Mouse (Mus musculus): Measurements from ENCODE around the gene Pum1. TPM values are rescaled to one million over a fixed set of nuclear protein-coding genes. Genes with fewer than 3 reads are reported as not detected.
"Not testable (repeated sequence)": the region's sequence is repeated elsewhere in the genome, so short reads cannot be mapped to it uniquely, and the experiment has no call there.

The Pum1 gene
- polyA plus RNA-seq, 1 experiment from 2014 or later, result 111 TPM

- Histone ChIP-seq H3K4me1 (peaks cover 48% of the 10 kb centered on the region), H3K27ac (no peak overlapping the region), H3K9me3 (no peaks in the 10 kb centered on the region), H3K4me3 (no peak overlapping the region), H3K9ac (no peak overlapping the region), H3K27me3 (replicated peaks) (no peaks in the 10 kb centered on the region), H3K4me2 (no peak overlapping the region), H3K36me3 (replicated peaks) (peaks cover 11% of the 10 kb centered on the region; the same call in 1 of the 2 replicates)
- ATAC-seq (replicated peaks), result no peak
- WGBS, result 89% methylated on average over 4 of the region's 4 CpGs
Measured at GRCm38 (mm10) chr4:130671079-130671845, 8.1 kb downstream of the Pum1 start.

- H3K9me3 ChIP-seq, result no peaks in the 10 kb centered on the region
- no peak overlapping the region for H3K4me3 ChIP-seq
- H3K27me3 ChIP-seq (replicated peaks), result no peaks in the 10 kb centered on the region
- no peak for ATAC-seq (replicated peaks)
- H3K4me2 ChIP-seq, result no peak overlapping the region
- no peak overlapping the region for H3K9ac ChIP-seq
- H3K36me3 ChIP-seq (replicated peaks), result peaks cover 11% of the 10 kb centered on the region; the same call in 1 of the 2 replicates
- H3K4me1 ChIP-seq, result peaks cover 45% of the 10 kb centered on the region
- no peak overlapping the region for H3K27ac ChIP-seq
Measured at GRCm38 (mm10) chr4:130672161-130672560, 9.0 kb downstream of the Pum1 start.

GRCm38 (mm10) chr4:130676746-130677145 lies 13.6 kb downstream of the Pum1 start:
- H3K36me3 ChIP-seq (replicated peaks), result peaks cover 10% of the 10 kb centered on the region; the same call in 1 of the 2 replicates

GRCm38 (mm10) chr4:130678149-130678548 lies 15.0 kb downstream of the Pum1 start:
- 96% methylated on average over 3 of the region's 3 CpGs for WGBS
- no peak overlapping the region for H3K4me2 ChIP-seq
- H3K4me1 ChIP-seq, result peaks cover 16% of the 10 kb centered on the region
- H3K4me3 ChIP-seq, result no peak overlapping the region
- no peaks in the 10 kb centered on the region for H3K27me3 ChIP-seq (replicated peaks)
- no peaks in the 10 kb centered on the region for H3K9me3 ChIP-seq
- no peak overlapping the region for H3K9ac ChIP-seq
- no peak overlapping the region for H3K27ac ChIP-seq
- H3K36me3 ChIP-seq (replicated peaks), result peaks cover 4% of the 10 kb centered on the region; the same call in 1 of the 2 replicates
- no peak for ATAC-seq (replicated peaks)

More at GRCm38 (mm10) chr4:130676746-130677145, 13.6 kb downstream of the Pum1 start:
- ATAC-seq (replicated peaks), result no peak
- Histone ChIP-seq H3K27ac (no peak overlapping the region), H3K9me3 (no peaks in the 10 kb centered on the region), H3K27me3 (replicated peaks) (no peaks in the 10 kb centered on the region), H3K9ac (no peak overlapping the region), H3K4me1 (peaks cover 19% of the 10 kb centered on the region), H3K4me3 (no peak overlapping the region), H3K4me2 (no peak overlapping the region)
- WGBS, result 93% methylated on average over 2 of the region's 2 CpGs

- Histone ChIP-seq H3K4me3 (no peak overlapping the region), H3K4me2 (no peak overlapping the region), H3K36me3 (replicated peaks) (peaks cover 9% of the 10 kb centered on the region; the same call in 1 of the 2 replicates), H3K4me1 (peaks cover 7% of the 10 kb centered on the region; the same call in 1 of the 2 replicates), H3K9me3 (no peaks in the 10 kb centered on the region), H3K27me3 (replicated peaks) (no peaks in the 10 kb centered on the region), H3K27ac (no peak overlapping the region), H3K9ac (no peak overlapping the region)
- 93% methylated on average over 6 of the region's 6 CpGs for WGBS
- ATAC-seq (replicated peaks), result no peak
Measured at GRCm38 (mm10) chr4:130680676-130681075, 17.6 kb downstream of the Pum1 start.

GRCm38 (mm10) chr4:130683051-130683450 lies 19.9 kb downstream of the Pum1 start:
- 83% methylated on average over 5 of the region's 5 CpGs for WGBS
- ATAC-seq (replicated peaks), result not testable (repeated sequence)

GRCm38 (mm10) chr4:130693936-130694335 lies 30.8 kb downstream of the Pum1 start:
- 0 out of 2 replicates have a peak, but pooled peaks cover 2% of the 10 kb centered on the region for H3K4me1 ChIP-seq
- no peaks in the 10 kb centered on the region for H3K9me3 ChIP-seq
- H3K27me3 ChIP-seq (replicated peaks), result no peaks in the 10 kb centered on the region
- H3K9ac ChIP-seq, result no peak overlapping the region
- H3K27ac ChIP-seq, result no peak overlapping the region
- no peak overlapping the region for H3K4me3 ChIP-seq
- ATAC-seq (replicated peaks), result no peak
- H3K36me3 ChIP-seq (replicated peaks), result no peaks in the 10 kb centered on the region
- 61% methylated on average over 3 of the region's 3 CpGs for WGBS
- no peak overlapping the region for H3K4me2 ChIP-seq

More at GRCm38 (mm10) chr4:130683051-130683450, 19.9 kb downstream of the Pum1 start:
- H3K4me3 ChIP-seq; H3K9ac ChIP-seq; H3K27me3 ChIP-seq (replicated peaks); H3K36me3 ChIP-seq (replicated peaks); H3K9me3 ChIP-seq; H3K4me1 ChIP-seq; H3K27ac ChIP-seq; H3K4me2 ChIP-seq: not testable (repeated sequence)

- ATAC-seq (replicated peaks), result no peak
- H3K27ac ChIP-seq, result no peak overlapping the region
- H3K27me3 ChIP-seq (replicated peaks), result no peaks in the 10 kb centered on the region
- H3K9ac ChIP-seq, result no peak overlapping the region
- H3K4me2 ChIP-seq, result no peak overlapping the region
- no peak overlapping the region for H3K4me3 ChIP-seq
- peaks cover 5% of the 10 kb centered on the region; the same call in 1 of the 2 replicates for H3K4me1 ChIP-seq
- no peaks in the 10 kb centered on the region for H3K36me3 ChIP-seq (replicated peaks)
- 92% methylated on average over 3 of the region's 3 CpGs for WGBS
- no peaks in the 10 kb centered on the region for H3K9me3 ChIP-seq
Measured at GRCm38 (mm10) chr4:130694982-130695381, 31.9 kb downstream of the Pum1 start.

- Histone ChIP-seq H3K9me3 (no peaks in the 10 kb centered on the region), H3K27me3 (replicated peaks) (no peaks in the 10 kb centered on the region), H3K36me3 (replicated peaks) (peaks cover 14% of the 10 kb centered on the region; the same call in 1 of the 2 replicates), H3K4me2 (no peak overlapping the region), H3K27ac (no peak overlapping the region), H3K4me1 (peaks cover 9% of the 10 kb centered on the region; the same call in 1 of the 2 replicates), H3K9ac (no peak overlapping the region), H3K4me3 (no peak overlapping the region)
- 89% methylated on average over 2 of the region's 2 CpGs for WGBS
- no peak for ATAC-seq (replicated peaks)
Measured at GRCm38 (mm10) chr4:130701061-130701460, 37.9 kb downstream of the Pum1 start.

GRCm38 (mm10) chr4:130702835-130703535 lies 39.9 kb downstream of the Pum1 start:
- no peak overlapping the region for H3K9ac ChIP-seq
- H3K27ac ChIP-seq, result no peak overlapping the region
- no peak for ATAC-seq (replicated peaks)
- WGBS, result 92% methylated on average over 3 of the region's 3 CpGs
- no peaks in the 10 kb centered on the region for H3K27me3 ChIP-seq (replicated peaks)
- peaks cover 14% of the 10 kb centered on the region; the same call in 1 of the 2 replicates for H3K36me3 ChIP-seq (replicated peaks)
- H3K4me2 ChIP-seq, result no peak overlapping the region
- H3K4me3 ChIP-seq, result no peak overlapping the region
- H3K9me3 ChIP-seq, result no peaks in the 10 kb centered on the region
- peaks cover 9% of the 10 kb centered on the region; the same call in 1 of the 2 replicates for H3K4me1 ChIP-seq

GRCm38 (mm10) chr4:130703601-130704000 lies 40.5 kb downstream of the Pum1 start:
- no peak overlapping the region for H3K27ac ChIP-seq
- ATAC-seq (replicated peaks), result no peak
- H3K9ac ChIP-seq, result no peak overlapping the region
- no peaks in the 10 kb centered on the region for H3K9me3 ChIP-seq
- H3K36me3 ChIP-seq (replicated peaks), result peaks cover 14% of the 10 kb centered on the region; the same call in 1 of the 2 replicates
- peaks cover 14% of the 10 kb centered on the region for H3K4me1 ChIP-seq
- H3K27me3 ChIP-seq (replicated peaks), result no peaks in the 10 kb centered on the region
- no peak overlapping the region for H3K4me2 ChIP-seq
- H3K4me3 ChIP-seq, result no peak overlapping the region
- WGBS, result over 99% methylated on average over 3 of the region's 3 CpGs

- no peak for ATAC-seq (replicated peaks)
- H3K4me1 ChIP-seq, result peaks cover 18% of the 10 kb centered on the region
- H3K9me3 ChIP-seq, result no peaks in the 10 kb centered on the region
- 94% methylated on average over 4 of the region's 4 CpGs for WGBS
- no peaks in the 10 kb centered on the region for H3K27me3 ChIP-seq (replicated peaks)
- no peak overlapping the region for H3K4me3 ChIP-seq
- H3K27ac ChIP-seq, result no peak overlapping the region
- H3K4me2 ChIP-seq, result no peak overlapping the region
- no peak overlapping the region for H3K9ac ChIP-seq
- H3K36me3 ChIP-seq (replicated peaks), result peaks cover 14% of the 10 kb centered on the region; the same call in 1 of the 2 replicates
Measured at GRCm38 (mm10) chr4:130704615-130705014, 41.5 kb downstream of the Pum1 start.

All from midbrain, embryonic 15.5 days (tissue).